ENCODE assay signal across 8 mouse cellular contexts in genomic region chr5:90338177-90339091, GRCm38 (mm10). TPM values are rescaled to one million over a fixed set of nuclear protein-coding genes. Genes with fewer than 3 reads are reported as not detected.
DNase-seq lines count a peak whose midpoint lies in the region; ATAC-seq and TF ChIP-seq lines count a peak whose summit lies in the region.

No protein-coding gene starts in this region.

- peak overlapping the region; percentile 60 for H3K27ac ChIP-seq in forebrain, embryonic 16.5 days (ENCODE audit: low read length)
- H3K27ac ChIP-seq in liver, postnatal 0 days (ENCODE audit: low read depth), result peak overlapping the region; percentile 7; the same call in 1 of the 2 replicates

- H3K36me3 ChIP-seq in megakaryocyte, embryonic 14.5 days (replicated peaks; ENCODE audit: low read length), result peaks cover 5% of the 10 kb centered on the region
- H3K36me3 ChIP-seq in forebrain, embryonic 16.5 days (ENCODE audit: control insufficient read depth, insufficient read depth), result no peaks in the 10 kb centered on the region
- H3K36me3 ChIP-seq in liver, postnatal 0 days (replicated peaks; ENCODE audit: insufficient read depth, low read length), result no peaks in the 10 kb centered on the region; the same call in 1 of the 2 replicates

- peak overlapping the region; percentile 51 for H3K4me2 ChIP-seq in forebrain, embryonic 16.5 days (ENCODE audit: low read length)
- H3K4me2 ChIP-seq in liver, postnatal 0 days (ENCODE audit: low read depth, low read length), result no peak overlapping the region

- no peak for DNase-seq in liver, postnatal 0 days
- DNase-seq in spleen, postnatal 4 days (ENCODE audit: low spot score in 2 of 2), result no peak
- DNase-seq in spleen, postnatal 14 days (ENCODE audit: low spot score in 2 of 2), result no peak
- no peak for DNase-seq in layer of hippocampus, adult 8-10 months (ENCODE audit: low spot score in 2 of 2)
- no peak for DNase-seq in gastrocnemius, postnatal 10 days

- ATAC-seq in megakaryocyte, adult 5-6 weeks (ENCODE audit: poor library complexity, severe bottlenecking), result no peak
- ATAC-seq in forebrain, embryonic 16.5 days, result peak; percentile 40
- peak; percentile 35 for ATAC-seq in liver, postnatal 0 days

- peaks cover 47% of the 10 kb centered on the region for H3K4me1 ChIP-seq in megakaryocyte, embryonic 14.5 days
- H3K4me1 ChIP-seq in forebrain, embryonic 16.5 days (replicated peaks; ENCODE audit: control insufficient read depth, insufficient read depth, low read length), result peaks cover 6% of the 10 kb centered on the region
- H3K4me1 ChIP-seq in liver, postnatal 0 days (ENCODE audit: insufficient read depth), result peaks cover 24% of the 10 kb centered on the region

- no peak for TF ChIP-seq CTCF in liver, postnatal 0 days (IDR thresholded peaks at IDR 0.05; ENCODE audit: low read depth)

- no peaks in the 10 kb centered on the region for H3K9me3 ChIP-seq in megakaryocyte, embryonic 14.5 days
- no peaks in the 10 kb centered on the region for H3K9me3 ChIP-seq in forebrain, embryonic 16.5 days (ENCODE audit: control insufficient read depth, low read length)
- no peaks in the 10 kb centered on the region for H3K9me3 ChIP-seq in liver, postnatal 0 days (ENCODE audit: low read length)

- 0 out of 2 replicates have a peak, but pooled peaks have one; percentile 18 for TF ChIP-seq EP300 in liver, postnatal 0 days (IDR thresholded peaks at IDR 0.05; ENCODE audit: low read depth)

- H3K27me3 ChIP-seq in megakaryocyte, embryonic 14.5 days (replicated peaks), result no peaks in the 10 kb centered on the region
- H3K27me3 ChIP-seq in forebrain, embryonic 16.5 days (replicated peaks; ENCODE audit: control insufficient read depth, insufficient read depth, low read length), result no peaks in the 10 kb centered on the region
- no peaks in the 10 kb centered on the region for H3K27me3 ChIP-seq in liver, postnatal 0 days (ENCODE audit: insufficient read depth, low read length)

- peak overlapping the region; percentile 32; the same call in 1 of the 2 replicates for H3K9ac ChIP-seq in forebrain, embryonic 16.5 days (replicated peaks; ENCODE audit: low read depth, low read length)
- no peak overlapping the region for H3K9ac ChIP-seq in liver, postnatal 0 days (replicated peaks)

- H3K4me3 ChIP-seq in megakaryocyte, embryonic 14.5 days (replicated peaks), result peak overlapping the region; percentile 90
- H3K4me3 ChIP-seq in forebrain, embryonic 16.5 days (replicated peaks; ENCODE audit: low read length), result peak overlapping the region; percentile 29
- no peak overlapping the region for H3K4me3 ChIP-seq in liver, postnatal 0 days (ENCODE audit: low read depth, low read length)

- WGBS in forebrain, embryonic 16.5 days, result 8% methylated on average over 7 of the region's 7 CpGs
- 57% methylated on average over 7 of the region's 7 CpGs for WGBS in liver, postnatal 0 days (ENCODE audit: insufficient replicate concordance)

RNA-seq across cellular contexts. Expression of gene Ankrd17, which starts 27.9 kb away (rescaled TPM):
- polyA plus RNA-seq in megakaryocyte, embryonic 14.5 days (2012; ENCODE audit: insufficient read depth, low replicate concordance), result 5.3 and 6.6 TPM in 2 replicates
- 54.9 and 57.0 TPM in 2 replicates for total RNA-seq in megakaryocyte, adult 5-6 weeks (2015)
- total RNA-seq in megakaryocyte, adult 5-6 weeks (2017), result 44.0 and 61.7 TPM in 2 replicates
- 30.4 and 32.5 TPM in 2 replicates for polyA plus RNA-seq in forebrain, embryonic 16.5 days (2015; fragmentation: Nextera tagmentation; extraction: Ambion mirVana)
- polyA plus RNA-seq in liver, postnatal 0 days (2015; fragmentation: Nextera tagmentation; extraction: Ambion mirVana), result 9.3 and 10.8 TPM in 2 replicates
- 100 to 1,000 TPM; 100 to 122 (median 114) TPM for total RNA-seq in layer of hippocampus, adult 8-10 months (2022)
- 10 to 100 TPM; 49.5 to 65.3 TPM for total RNA-seq in gastrocnemius, postnatal 10 days (2021)

RNA-seq across cellular contexts. Expression of gene Gm9958, which starts 28.6 kb away (rescaled TPM):
- polyA plus RNA-seq in megakaryocyte, embryonic 14.5 days (2012; ENCODE audit: insufficient read depth, low replicate concordance), result not detected in 2 replicates
- total RNA-seq in megakaryocyte, adult 5-6 weeks (2015), result 2.3 and 4.3 TPM in 2 replicates
- 0.89 and 1.6 TPM in 2 replicates for total RNA-seq in megakaryocyte, adult 5-6 weeks (2017)
- 6.0 and 8.2 TPM in 2 replicates for polyA plus RNA-seq in forebrain, embryonic 16.5 days (2015; fragmentation: Nextera tagmentation; extraction: Ambion mirVana)
- polyA plus RNA-seq in liver, postnatal 0 days (2015; fragmentation: Nextera tagmentation; extraction: Ambion mirVana), result 2.4 and 2.8 TPM in 2 replicates
- 1 to 10 TPM; 1.1 to 3.1 (median 2.2) TPM for total RNA-seq in layer of hippocampus, adult 8-10 months (2022)
- total RNA-seq in gastrocnemius, postnatal 10 days (2021), result 1 to 10 TPM; 1.0 to 1.6 TPM
